Mouse (Mus musculus) cortical plate, adult 2 months (tissue): ENCODE measurements at regions not wholly inside any gene's neighbourhood (a gene's known extent, or its start where the extent isn't known, plus 50 kb on each side); places are given as distances from the start of the nearest gene placed in this dataset.

Experiments used
- CTCF ChIP-seq: fragments of 200-500 bp; IDR thresholded peaks from 2 replicates; pipeline ENCODE4 v1.5.1; 2011; ENCODE audit warnings: mild to moderate bottlenecking, control low read depth, low read length; ENCODE audit not compliant: insufficient read depth; ENCODE audit errors: extremely low read depth
- POLR2A ChIP-seq: fragments of 200-500 bp; IDR thresholded peaks from 2 replicates; pipeline ENCODE4 v1.6.1; 2011; ENCODE audit warnings: mild to moderate bottlenecking, low read length, control low read depth; ENCODE audit not compliant: insufficient read depth; ENCODE audit errors: extremely low read depth

GRCm38 (mm10) chr2:169300411-169300810, 287.1 kb downstream of the Gm11011 start:
- TF ChIP-seq POLR2A (no peak), CTCF (no peak)
